Mouse (Mus musculus) neural tube, embryonic 14.5 days (tissue): ENCODE results near the gene Ntrk3. TPM values are rescaled to one million over a fixed set of nuclear protein-coding genes. Genes with fewer than 3 reads are reported as not detected.

Experiments
- ATAC-seq: fragments of 200-750 bp; cut with Nextera tagmentation; 2 replicates; pipeline ENCODE4 v1.8.0; 2017; ENCODE audit warnings: low read depth, mild to moderate bottlenecking, moderate TSS enrichment, moderate library complexity
- H3K27ac ChIP-seq: fragments of 300-500 bp; sonication (generic); 2 replicates; pipeline ENCODE4 v1.5.1; 2014; ENCODE audit warnings: low read depth, mild to moderate bottlenecking, control low read depth, low read length, moderate library complexity, mixed read lengths
- H3K27me3 ChIP-seq: fragments of 300-500 bp; sonication (generic); 2 replicates; pipeline ENCODE4 v1.6.1; 2014; ENCODE audit warnings: low read length; ENCODE audit not compliant: control insufficient read depth, insufficient read depth
- H3K36me3 ChIP-seq: fragments of 300-500 bp; sonication (generic); 2 replicates; pipeline ENCODE4 v1.6.1; 2014; ENCODE audit warnings: low read length, mixed read lengths; ENCODE audit not compliant: control insufficient read depth, insufficient read depth
- H3K4me1 ChIP-seq: fragments of 300-500 bp; sonication (generic); 2 replicates; pipeline ENCODE4 v1.6.1; 2014; ENCODE audit warnings: low read length; ENCODE audit not compliant: control insufficient read depth, insufficient read depth
- H3K4me2 ChIP-seq: fragments of 300-500 bp; sonication (generic); 2 replicates; pipeline ENCODE4 v1.6.1; 2014; ENCODE audit warnings: mild to moderate bottlenecking, low read depth, low read length, control low read depth
- H3K4me3 ChIP-seq: fragments of 300-500 bp; sonication (generic); 2 replicates; pipeline ENCODE4 v1.5.1; 2014; ENCODE audit warnings: low read depth, low read length, control low read depth, mixed read lengths
- H3K9ac ChIP-seq: fragments of 300-500 bp; sonication (generic); replicated peaks from 2 replicates; pipeline ENCODE4 v1.6.1; 2014; ENCODE audit warnings: low read depth, mild to moderate bottlenecking, control low read depth, low read length, mixed read lengths
- H3K9me3 ChIP-seq: fragments of 300-500 bp; sonication (generic); 2 replicates; pipeline ENCODE4 v1.6.1; 2016; ENCODE audit warnings: low read length; ENCODE audit not compliant: control insufficient read depth
- WGBS: fragments of 180-500 bp; shearing (Covaris S2); extraction: QIAGEN DNeasy Blood & Tissue Kit; methylation state at CpG from one replicate; pipeline ENCODE4 v1.1.7; 2014; 5-methylcytosine and 5-hydroxymethylcytosine counted together
- polyA plus RNA-seq: library from polyadenylated mRNA; unstranded; fragments of >200 nt; fragmentation: Nextera tagmentation; extraction: Ambion mirVana; gene quantifications from 2 replicates; pipeline ENCODE4 v1.2.1, GENCODE M21; 2014

Ntrk3 gene
- polyA plus RNA-seq, 1 experiment from 2014 or later: 38.6 TPM

GRCm38 (mm10) chr7:78724591-78724990 lies 13.2 kb downstream of the Ntrk3 start:
- no peak overlapping the region for H3K4me2 ChIP-seq
- H3K36me3 ChIP-seq: no peaks in the 10 kb centered on the region
- WGBS: 71% methylated on average over 4 of the region's 4 CpGs
- no peak overlapping the region for H3K4me3 ChIP-seq
- no peaks in the 10 kb centered on the region for H3K9me3 ChIP-seq
- no peak overlapping the region for H3K9ac ChIP-seq
- ATAC-seq: no peak
- no peaks in the 10 kb centered on the region for H3K4me1 ChIP-seq
- no peaks in the 10 kb centered on the region for H3K27me3 ChIP-seq
- no peak overlapping the region for H3K27ac ChIP-seq

GRCm38 (mm10) chr7:78722051-78722450 lies 15.8 kb downstream of the Ntrk3 start:
- Histone ChIP-seq H3K9ac (no peak overlapping the region), H3K9me3 (no peaks in the 10 kb centered on the region), H3K4me1 (no peaks in the 10 kb centered on the region), H3K4me3 (no peak overlapping the region), H3K36me3 (no peaks in the 10 kb centered on the region), H3K27ac (no peak overlapping the region), H3K27me3 (no peaks in the 10 kb centered on the region), H3K4me2 (no peak overlapping the region)
- no peak for ATAC-seq
- WGBS: 95% methylated on average over 4 of the region's 4 CpGs

DNA sequence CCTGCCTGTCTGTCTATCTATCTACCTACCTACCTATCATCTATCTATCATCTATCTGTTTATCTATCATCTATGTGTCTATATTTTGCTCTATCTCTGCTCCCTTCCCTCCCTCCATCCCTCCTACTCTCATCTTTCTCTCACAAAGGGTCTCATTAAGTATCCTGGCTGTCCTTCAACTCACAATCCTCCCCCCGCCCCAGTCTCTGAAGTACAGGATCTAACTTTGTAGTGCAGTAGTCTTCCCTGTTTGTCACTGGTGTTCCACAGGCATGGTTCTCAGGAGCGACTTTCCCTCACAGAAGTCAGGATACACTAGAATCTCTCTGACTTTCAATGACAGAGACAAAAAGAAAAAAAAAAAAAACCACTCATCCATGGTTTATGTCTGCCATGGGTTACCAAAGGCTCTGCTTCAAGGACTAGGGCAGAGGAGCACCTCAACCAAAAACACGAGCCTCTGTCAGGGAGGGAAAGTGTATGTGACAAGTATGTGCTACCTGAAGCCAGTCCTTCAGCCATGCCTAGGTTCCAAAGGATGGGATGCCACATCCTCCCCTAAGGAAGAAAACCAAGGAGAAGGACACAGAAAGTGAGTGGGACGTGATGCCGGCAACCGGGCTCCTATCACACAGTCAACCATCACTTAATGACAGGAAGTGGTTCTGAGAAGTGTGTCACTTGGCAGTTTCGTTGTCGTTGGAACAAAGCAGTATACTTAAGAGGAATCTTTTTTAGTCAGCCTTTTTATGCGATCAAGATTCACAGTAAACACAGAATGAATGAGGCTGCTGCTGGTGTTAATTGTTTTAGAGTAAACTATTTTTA lies 16.6 kb downstream of the Ntrk3 start:
- H3K9me3 ChIP-seq: no peaks in the 10 kb centered on the region
- ATAC-seq: no peak
- 88% methylated on average over 9 of the region's 9 CpGs for WGBS

GRCm38 (mm10) chr7:78719795-78720460 lies 17.9 kb downstream of the Ntrk3 start:
- no peaks in the 10 kb centered on the region for H3K36me3 ChIP-seq
- 59% methylated on average over 7 of the region's 7 CpGs for WGBS
- no peak overlapping the region for H3K9ac ChIP-seq
- H3K4me3 ChIP-seq: no peak overlapping the region
- no peaks in the 10 kb centered on the region for H3K4me1 ChIP-seq
- no peak for ATAC-seq
- no peak overlapping the region for H3K4me2 ChIP-seq
- H3K9me3 ChIP-seq: no peaks in the 10 kb centered on the region
- H3K27me3 ChIP-seq: no peaks in the 10 kb centered on the region
- H3K27ac ChIP-seq: no peak overlapping the region

More for the DNA sequence above, 16.6 kb downstream of the Ntrk3 start:
- H3K36me3 ChIP-seq: no peaks in the 10 kb centered on the region
- H3K4me3 ChIP-seq: no peak overlapping the region
- H3K9ac ChIP-seq: no peak overlapping the region
- H3K4me1 ChIP-seq: no peaks in the 10 kb centered on the region
- no peak overlapping the region for H3K4me2 ChIP-seq
- no peak overlapping the region for H3K27ac ChIP-seq
- no peaks in the 10 kb centered on the region for H3K27me3 ChIP-seq

DNA sequence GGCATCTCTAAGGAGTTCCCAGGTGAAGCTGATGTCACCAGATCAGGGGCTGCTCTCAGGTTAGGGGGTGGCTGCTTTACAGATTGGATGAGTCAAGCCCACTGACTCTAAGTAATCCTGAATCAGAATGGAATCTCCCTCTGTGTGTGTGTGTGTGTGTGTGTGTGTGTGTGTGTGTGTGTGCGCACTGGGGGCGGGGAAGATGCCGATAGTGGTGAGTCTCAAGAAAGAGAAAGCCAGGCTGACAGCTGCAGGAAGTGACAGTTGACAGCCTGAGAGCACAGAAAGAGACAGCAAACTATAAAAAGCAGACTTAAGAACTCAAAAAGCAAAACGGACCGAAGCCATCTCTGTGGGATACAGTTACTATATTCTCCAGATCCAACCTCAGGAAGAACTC lies 18.7 kb downstream of the Ntrk3 start:
- Histone ChIP-seq H3K9me3 (no peaks in the 10 kb centered on the region), H3K36me3 (no peaks in the 10 kb centered on the region), H3K27me3 (no peaks in the 10 kb centered on the region), H3K4me1 (no peaks in the 10 kb centered on the region), H3K4me3 (no peak overlapping the region), H3K9ac (no peak overlapping the region), H3K27ac (no peak overlapping the region), H3K4me2 (no peak overlapping the region)
- no peak for ATAC-seq
- WGBS: 89% methylated on average over 5 of the region's 5 CpGs

DNA sequence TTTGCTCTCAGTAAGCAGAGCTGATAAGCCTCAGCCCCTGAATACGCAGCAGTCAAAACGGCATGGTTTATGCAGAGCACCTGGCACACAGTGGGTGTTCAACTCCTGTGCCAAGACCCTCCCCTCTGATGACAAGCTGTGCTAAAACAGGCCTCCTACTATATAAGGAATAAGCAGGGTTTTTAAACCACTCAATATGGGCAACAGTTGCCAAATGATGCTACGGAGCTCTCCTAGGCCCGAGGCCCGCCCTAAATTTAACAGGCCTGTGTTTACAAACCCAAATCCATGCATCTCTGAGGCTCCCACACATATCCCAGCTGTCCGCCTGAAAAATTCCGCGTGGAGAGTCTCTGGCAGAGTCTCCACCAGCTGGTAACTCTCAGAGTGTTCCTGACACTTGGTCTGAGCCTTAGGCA lies 19.6 kb downstream of the Ntrk3 start:
- 78% methylated on average over 8 of the region's 8 CpGs for WGBS
- Histone ChIP-seq H3K4me1 (no peaks in the 10 kb centered on the region), H3K27ac (no peak overlapping the region), H3K4me3 (no peak overlapping the region), H3K9ac (no peak overlapping the region), H3K4me2 (no peak overlapping the region), H3K27me3 (no peaks in the 10 kb centered on the region), H3K9me3 (no peaks in the 10 kb centered on the region), H3K36me3 (no peaks in the 10 kb centered on the region)
- ATAC-seq: no peak

- no peaks in the 10 kb centered on the region for H3K36me3 ChIP-seq
- H3K9me3 ChIP-seq: no peaks in the 10 kb centered on the region
- WGBS: 86% methylated on average over 7 of the region's 7 CpGs
- no peaks in the 10 kb centered on the region for H3K4me1 ChIP-seq
- no peak overlapping the region for H3K9ac ChIP-seq
- ATAC-seq: no peak
- H3K27ac ChIP-seq: no peak overlapping the region
- no peaks in the 10 kb centered on the region for H3K27me3 ChIP-seq
- no peak overlapping the region for H3K4me3 ChIP-seq
- H3K4me2 ChIP-seq: no peak overlapping the region
These were observed 30.1 kb downstream of the Ntrk3 start for GRCm38 (mm10) chr7:78707708-78708107.

DNA sequence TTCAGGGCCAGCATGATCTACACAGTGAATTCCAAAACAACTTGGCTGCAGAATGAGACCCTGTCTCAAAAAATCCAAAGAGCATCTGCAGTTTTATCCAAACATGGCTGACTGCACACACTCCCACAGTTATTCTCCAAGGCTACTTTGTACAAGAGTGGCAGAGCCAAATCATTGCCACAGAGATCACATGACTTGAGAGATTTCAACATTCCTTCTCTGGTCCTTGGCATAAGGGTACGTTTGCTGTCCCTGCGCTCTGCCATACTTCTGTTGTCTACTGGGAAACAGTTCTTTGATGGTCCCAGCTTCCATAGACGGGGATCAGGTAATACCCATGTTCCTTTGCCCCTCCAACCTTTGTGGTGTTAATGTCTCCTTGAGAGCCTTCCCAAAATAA lies 30.7 kb downstream of the Ntrk3 start:
- no peak for ATAC-seq
- Histone ChIP-seq H3K27me3 (no peaks in the 10 kb centered on the region), H3K36me3 (no peaks in the 10 kb centered on the region), H3K4me2 (no peak overlapping the region), H3K4me1 (no peaks in the 10 kb centered on the region), H3K9ac (no peak overlapping the region), H3K4me3 (no peak overlapping the region), H3K27ac (no peak overlapping the region), H3K9me3 (no peaks in the 10 kb centered on the region)
- WGBS: 84% methylated on average over 3 of the region's 3 CpGs

DNA sequence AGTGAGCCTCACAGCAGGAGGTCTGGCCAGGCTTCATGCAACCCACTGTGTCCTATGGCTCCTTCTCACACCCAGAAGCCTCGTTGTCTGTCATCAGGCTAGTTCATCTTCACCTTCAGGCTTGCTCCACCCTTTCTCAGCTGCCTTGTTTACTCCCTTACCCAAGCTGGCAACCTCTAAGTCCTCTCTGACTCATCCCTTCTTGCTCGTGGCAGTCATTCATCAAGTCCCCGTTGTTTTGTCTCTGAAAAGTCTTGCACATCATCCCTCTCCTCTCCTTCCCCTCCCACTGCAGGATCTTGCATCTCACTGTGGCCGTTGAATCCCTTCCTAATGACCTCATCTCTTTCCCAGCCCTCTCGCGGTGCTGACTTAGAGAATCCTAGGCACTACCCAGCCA lies 35.1 kb downstream of the Ntrk3 start:
- no peak overlapping the region for H3K4me2 ChIP-seq
- H3K9ac ChIP-seq: no peak overlapping the region
- no peak overlapping the region for H3K27ac ChIP-seq
- WGBS: 74% methylated on average over 6 of the region's 6 CpGs
- no peaks in the 10 kb centered on the region for H3K36me3 ChIP-seq
- H3K9me3 ChIP-seq: no peaks in the 10 kb centered on the region
- H3K27me3 ChIP-seq: no peaks in the 10 kb centered on the region
- no peaks in the 10 kb centered on the region for H3K4me1 ChIP-seq
- no peak for ATAC-seq
- H3K4me3 ChIP-seq: no peak overlapping the region
